Mouse (Mus musculus): ENCODE results near the gene Aamp.
A peak's percentile ranks its signal among the peaks of the same experiment; 100 is the strongest.
"Not testable (repeated sequence)": the region's sequence is repeated elsewhere in the genome, so short reads cannot be mapped to it uniquely, and the experiment has no call there.

Aamp gene

GRCm38 (mm10) chr1:74284543-74285160, at the start of gene Aamp, which contains the start of gene Pnkd:
Aamp (minus strand) TSS chr1:74284738.
Pnkd (plus strand) TSS chr1:74284930.
- peak; percentile 99 for DNase-seq (ENCODE audit: low spot score)

GRCm38 (mm10) chr1:74332930-74333329, 48.4 kb upstream of the Aamp start:
- DNase-seq (ENCODE audit: low spot score) = no peak

- DNase-seq (ENCODE audit: low spot score) = peak; percentile 97
These were observed 47.8 kb upstream of the Aamp start for GRCm38 (mm10) chr1:74332241-74332763.

GRCm38 (mm10) chr1:74331046-74331681, 46.6 kb upstream of the Aamp start:
- no peak for DNase-seq (ENCODE audit: low spot score)

GRCm38 (mm10) chr1:74329899-74330431, 45.4 kb upstream of the Aamp start:
- no peak for DNase-seq (ENCODE audit: low spot score)

GRCm38 (mm10) chr1:74326916-74327315, 42.4 kb upstream of the Aamp start:
- not testable (repeated sequence) for DNase-seq (ENCODE audit: low spot score)

- no peak for DNase-seq (ENCODE audit: low spot score)
These were observed 36.9 kb upstream of the Aamp start for GRCm38 (mm10) chr1:74321396-74321795.

GRCm38 (mm10) chr1:74318711-74319110, 34.2 kb upstream of the Aamp start:
- no peak for DNase-seq (ENCODE audit: low spot score)

- DNase-seq (ENCODE audit: low spot score) = no peak
These were observed 31.7 kb upstream of the Aamp start for GRCm38 (mm10) chr1:74316114-74316827.

GRCm38 (mm10) chr1:74314796-74315195, 30.3 kb upstream of the Aamp start:
- no peak for DNase-seq (ENCODE audit: low spot score)

GRCm38 (mm10) chr1:74313049-74313692, 28.6 kb upstream of the Aamp start:
- no peak for DNase-seq (ENCODE audit: low spot score)

GRCm38 (mm10) chr1:74309767-74310166, 25.2 kb upstream of the Aamp start:
- DNase-seq (ENCODE audit: low spot score) = no peak

GRCm38 (mm10) chr1:74308001-74308964, 23.7 kb upstream of the Aamp start:
- no peak for DNase-seq (ENCODE audit: low spot score)

- DNase-seq (ENCODE audit: low spot score) = no peak
These were observed 22.6 kb upstream of the Aamp start for GRCm38 (mm10) chr1:74307146-74307545.

GRCm38 (mm10) chr1:74305522-74305921, 21.0 kb upstream of the Aamp start, which contains the start of gene Tmbim1:
Tmbim1 (minus strand) TSS chr1:74305622.
- DNase-seq (ENCODE audit: low spot score) = no peak

- DNase-seq (ENCODE audit: low spot score) = no peak
These were observed 20.4 kb upstream of the Aamp start for GRCm38 (mm10) chr1:74304946-74305345.

GRCm38 (mm10) chr1:74304339-74304790, 19.8 kb upstream of the Aamp start:
- DNase-seq (ENCODE audit: low spot score) = no peak

GRCm38 (mm10) chr1:74303509-74304338, 19.2 kb upstream of the Aamp start:
- peak; percentile 86 for DNase-seq (ENCODE audit: low spot score)

GRCm38 (mm10) chr1:74302835-74303234, 18.3 kb upstream of the Aamp start:
- DNase-seq (ENCODE audit: low spot score) = no peak

GRCm38 (mm10) chr1:74302229-74302628, 17.7 kb upstream of the Aamp start:
- no peak for DNase-seq (ENCODE audit: low spot score)
